ENCODE assay signal across 23 mouse cellular contexts in the genomic region with DNA sequence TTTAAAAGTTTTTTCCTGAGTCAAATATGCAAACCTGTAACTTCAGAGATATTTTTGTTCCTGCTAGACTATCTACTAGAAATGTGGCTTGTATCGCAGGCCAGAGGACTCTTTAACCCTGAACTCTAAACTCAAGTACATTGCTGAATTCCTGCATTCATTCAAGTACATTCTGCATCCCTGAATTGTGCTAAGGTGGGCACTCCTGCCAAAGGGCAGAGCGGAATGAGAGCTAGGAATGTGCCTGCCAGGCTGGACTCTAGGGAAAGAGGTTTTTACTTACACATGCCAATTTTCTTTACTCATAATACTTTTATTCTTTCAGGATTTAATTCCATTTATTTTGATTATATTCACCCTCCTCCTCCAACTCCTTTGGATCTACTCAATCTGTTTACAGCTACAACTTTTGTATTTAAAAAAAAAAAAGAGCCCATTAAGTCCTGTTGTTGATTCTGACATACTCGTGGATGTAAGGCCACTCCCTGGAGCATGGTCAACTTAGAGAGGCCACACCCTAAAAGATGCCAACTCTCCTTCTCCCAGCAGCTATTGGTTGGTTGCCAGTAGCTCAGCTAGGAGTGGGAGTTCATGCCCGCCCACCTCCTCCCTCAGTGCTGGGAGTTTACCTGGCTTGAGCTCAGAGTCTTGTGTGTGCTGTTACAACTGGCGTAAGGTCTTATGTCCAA.
"Had no signal": no experiment of that assay in that cellular context is flagged by ENCODE, and none has a peak within 500 bp of the region (broad histone marks: within the 10 kb centered on the region; RNA-seq: fewer than 3 reads in every experiment).

No protein-coding gene starts in this region.

- ATAC-seq: intestine, postnatal 0 days; liver, postnatal 0 days; midbrain, embryonic 15.5 days had no signal

- H3K9ac ChIP-seq: limb, embryonic 12.5 days; limb, embryonic 15.5 days; liver, embryonic 14.5 days; liver, postnatal 0 days; midbrain, embryonic 12.5 days; midbrain, embryonic 15.5 days; neural tube, embryonic 12.5 days; neural tube, embryonic 15.5 days had no signal

- H3K27me3 ChIP-seq: limb, embryonic 12.5 days; limb, embryonic 15.5 days; midbrain, embryonic 12.5 days; midbrain, embryonic 15.5 days; neural tube, embryonic 12.5 days; neural tube, embryonic 15.5 days had no signal

- H3K4me1 ChIP-seq: limb, embryonic 12.5 days; limb, embryonic 15.5 days; midbrain, embryonic 15.5 days; neural tube, embryonic 12.5 days; neural tube, embryonic 15.5 days had no signal

- H3K27ac ChIP-seq: kidney, postnatal 0 days; layer of hippocampus, adult 2 months; left cerebral cortex, adult 2 months; limb, embryonic 12.5 days; limb, embryonic 15.5 days; liver, embryonic 14.5 days; macrophage; midbrain, embryonic 12.5 days; midbrain, embryonic 15.5 days; neural tube, embryonic 12.5 days; neural tube, embryonic 15.5 days had no signal

- DNase-seq: kidney, adult 2 months; kidney, postnatal 25 days; layer of hippocampus, adult 9-11 months; layer of hippocampus, postnatal 36 days; left cerebral cortex, postnatal 4 days; liver, postnatal 0 days; right cerebral cortex, adult 18-20 months; right cerebral cortex, postnatal 14 days; right cerebral cortex, postnatal 4 days; thymus, postnatal 36 days had no signal

- H3K36me3 ChIP-seq: limb, embryonic 12.5 days; limb, embryonic 15.5 days; midbrain, embryonic 12.5 days; midbrain, embryonic 15.5 days; neural tube, embryonic 12.5 days; neural tube, embryonic 15.5 days had no signal

- H3K4me3 ChIP-seq: layer of hippocampus, adult 2 months; left cerebral cortex, adult 2 months; limb, embryonic 12.5 days; limb, embryonic 15.5 days; midbrain, embryonic 12.5 days; midbrain, embryonic 15.5 days; neural tube, embryonic 12.5 days; neural tube, embryonic 15.5 days had no signal

- H3K4me2 ChIP-seq: limb, embryonic 12.5 days; limb, embryonic 15.5 days; liver, embryonic 11.5 days; midbrain, embryonic 12.5 days; midbrain, embryonic 15.5 days; neural tube, embryonic 12.5 days; neural tube, embryonic 15.5 days had no signal

- H3K9me3 ChIP-seq: limb, embryonic 12.5 days; limb, embryonic 15.5 days; midbrain, embryonic 12.5 days; midbrain, embryonic 15.5 days; neural tube, embryonic 12.5 days; neural tube, embryonic 15.5 days had no signal
